Mouse (Mus musculus) induced T-regulatory cell, adult 2 months (primary cell): ENCODE data around the gene Mpst.

Experiments used
- DNase-seq: peaks from one replicate; pipeline ENCODE4 v3.0.0-alpha.2; 2012; ENCODE audit warnings: low read depth

Mpst gene

DNA sequence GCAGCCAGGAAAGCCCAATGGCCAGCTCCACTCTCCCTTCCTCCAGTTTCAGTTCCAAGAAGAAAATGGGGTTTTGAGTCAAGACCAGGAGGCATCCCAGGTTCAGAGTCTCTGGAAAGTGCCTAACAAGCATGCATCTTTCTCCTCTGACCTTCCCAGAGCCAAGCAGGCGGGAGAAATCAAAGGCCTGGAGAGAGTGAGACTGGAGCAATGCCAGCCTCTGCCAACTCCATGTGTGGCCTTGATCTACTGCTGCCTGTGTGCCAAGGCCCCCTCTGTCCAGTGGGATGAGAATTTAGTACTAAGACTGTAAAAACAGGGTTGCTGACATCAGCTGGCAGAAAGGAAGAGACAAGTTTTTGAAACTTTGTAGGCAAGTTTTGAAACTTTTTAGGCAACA lies 2.3 kb upstream of the Mpst start:
- DNase-seq: no peak

DNA sequence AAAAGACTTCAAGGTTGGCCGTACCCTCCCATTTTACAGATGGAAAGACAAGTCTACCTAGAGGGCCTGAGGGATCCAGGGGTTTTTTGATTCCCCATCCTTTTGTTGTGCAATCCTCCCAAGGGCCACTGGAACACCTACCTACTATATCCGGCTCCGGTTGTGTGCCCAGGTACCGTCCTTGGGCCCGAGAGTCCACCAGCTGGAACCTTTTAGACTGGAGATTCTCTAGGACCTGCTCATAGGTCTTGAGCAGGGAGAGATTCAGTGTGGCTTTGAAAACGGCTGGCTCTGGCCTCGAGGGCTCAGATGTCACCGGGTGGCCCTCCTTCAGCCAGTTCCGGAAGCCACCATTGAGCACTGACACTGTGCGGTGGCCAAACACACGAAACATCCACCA lies 1.1 kb upstream of the Mpst start:
- no peak for DNase-seq

DNA sequence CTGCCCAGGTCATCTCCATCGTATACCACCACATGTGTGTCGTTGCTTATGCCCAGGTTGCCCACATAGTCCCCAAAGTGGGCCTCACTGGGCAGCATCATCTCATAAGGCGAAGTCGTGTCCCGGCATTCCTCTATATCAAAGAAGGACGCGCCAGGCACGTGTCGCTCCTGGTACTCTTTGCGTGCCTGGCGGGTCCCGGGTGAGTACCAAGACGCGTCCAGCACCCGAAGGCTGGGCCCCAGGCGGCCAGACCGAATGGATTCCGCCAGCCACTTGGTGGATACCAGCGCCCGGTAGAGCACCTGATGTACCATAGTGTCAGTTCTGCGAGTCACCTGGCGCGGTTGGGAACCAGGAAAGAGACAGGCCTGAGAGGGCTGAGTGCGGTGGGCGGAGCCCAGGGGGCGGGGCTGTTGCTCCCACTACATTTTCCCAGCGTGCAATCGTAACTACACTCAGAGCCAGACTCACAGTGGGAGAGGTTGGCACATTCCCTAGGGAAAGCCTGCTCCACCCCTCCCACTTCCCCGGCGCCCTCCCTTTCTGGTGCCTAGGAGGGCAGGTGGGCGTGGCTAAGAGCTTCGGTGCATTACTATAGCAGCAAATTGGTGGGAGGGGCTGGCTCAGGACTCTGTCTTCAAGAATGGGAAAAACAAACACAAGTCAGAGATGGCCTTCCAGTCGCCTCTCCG lies 552 bp upstream of the Mpst start, which contains the start of gene Tst:
Gene Tst (minus strand): TSS at position 391 of the 695 bp plus-strand sequence.
- DNase-seq: peak; percentile 87

DNA sequence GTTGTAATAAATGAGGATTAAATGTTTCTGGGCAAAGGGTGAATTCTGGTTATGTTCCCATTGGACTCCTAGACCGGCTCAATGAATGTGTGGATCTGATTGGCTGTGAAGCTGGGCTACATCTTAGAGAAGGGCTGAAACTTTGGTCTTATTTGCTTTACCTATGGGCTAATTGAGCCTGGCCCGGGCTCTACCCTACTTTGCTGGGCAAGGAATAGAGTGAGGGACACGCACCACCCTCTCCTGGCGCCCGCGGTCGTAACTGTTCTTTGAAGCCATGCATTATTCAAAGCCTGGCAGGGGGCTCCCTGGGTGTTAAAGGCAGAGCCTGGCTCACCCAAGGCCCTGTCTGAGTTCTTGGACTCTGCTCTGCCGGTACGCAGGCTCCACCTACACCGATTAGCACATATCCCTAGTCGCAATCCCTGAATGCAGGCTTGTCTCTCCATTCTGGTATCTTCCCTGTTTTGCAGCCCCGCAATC lies 3.4 kb downstream of the Mpst start:
- no peak for DNase-seq

DNA sequence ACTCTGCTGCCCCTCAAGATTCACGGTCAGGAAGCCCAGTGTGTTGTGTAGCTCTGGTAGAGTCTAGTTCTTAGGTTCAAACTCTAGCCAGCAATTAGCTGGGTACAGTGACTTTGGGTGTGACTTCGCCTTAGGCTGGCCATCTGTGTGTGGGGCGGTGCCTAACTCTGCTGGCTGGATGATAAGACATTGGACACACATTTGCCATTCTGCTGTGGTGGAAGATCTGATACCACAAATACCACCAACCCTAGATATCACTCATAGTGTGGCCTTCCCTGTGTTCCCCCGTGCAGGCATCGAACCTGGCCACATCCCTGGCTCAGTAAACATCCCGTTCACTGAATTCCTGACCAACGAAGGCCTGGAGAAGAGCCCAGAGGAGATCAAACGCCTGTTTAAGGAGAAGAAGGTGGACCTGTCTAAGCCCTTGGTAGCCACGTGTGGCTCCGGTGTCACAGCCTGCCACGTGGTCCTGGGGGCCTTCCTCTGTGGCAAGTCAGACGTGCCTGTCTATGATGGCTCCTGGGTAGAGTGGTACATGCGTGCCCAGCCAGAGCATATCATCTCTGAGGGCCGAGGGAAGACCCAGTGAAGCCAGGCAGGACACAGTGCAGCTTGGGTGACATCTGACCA lies 7.0 kb downstream of the Mpst start:
- no peak for DNase-seq

DNA sequence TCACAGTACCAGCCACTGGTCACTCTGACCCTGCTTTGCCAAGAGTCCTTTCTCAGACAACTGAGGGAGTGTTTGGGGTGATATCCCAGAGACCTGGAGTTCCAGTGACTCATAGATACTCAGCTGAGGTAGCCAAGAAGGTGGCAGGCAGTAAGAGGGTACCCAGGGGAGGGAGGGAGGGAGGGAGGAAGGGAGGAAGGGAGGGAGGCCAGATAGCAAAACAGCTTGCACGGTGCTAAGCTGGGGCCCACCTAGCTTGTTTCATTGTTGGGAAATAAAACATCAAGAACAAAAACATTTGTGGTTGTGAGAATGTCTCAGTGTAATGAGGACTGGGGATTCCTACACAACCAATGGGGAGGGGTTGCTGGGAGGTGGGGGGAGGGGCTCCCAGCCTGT lies 7.5 kb downstream of the Mpst start:
- DNase-seq: no peak

DNA sequence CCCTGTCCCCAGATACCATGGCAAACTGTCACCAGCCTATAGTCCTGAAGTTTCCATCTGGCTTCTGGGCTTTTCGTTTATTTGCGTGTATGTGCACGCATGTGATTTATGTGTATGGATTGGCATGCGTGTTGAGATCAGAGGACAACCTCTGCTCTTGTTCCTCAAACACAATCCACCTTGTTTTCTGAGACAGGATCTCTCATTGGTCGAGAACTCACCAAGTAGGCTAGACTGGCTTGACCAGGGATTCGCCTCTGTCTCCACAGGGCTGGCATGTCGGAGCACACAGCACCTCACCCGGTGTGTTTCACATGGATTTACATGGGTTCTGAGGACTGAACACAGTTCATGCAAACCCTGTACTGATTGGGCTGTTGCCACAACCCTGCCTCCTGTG lies 7.9 kb downstream of the Mpst start:
- DNase-seq: no peak

DNA sequence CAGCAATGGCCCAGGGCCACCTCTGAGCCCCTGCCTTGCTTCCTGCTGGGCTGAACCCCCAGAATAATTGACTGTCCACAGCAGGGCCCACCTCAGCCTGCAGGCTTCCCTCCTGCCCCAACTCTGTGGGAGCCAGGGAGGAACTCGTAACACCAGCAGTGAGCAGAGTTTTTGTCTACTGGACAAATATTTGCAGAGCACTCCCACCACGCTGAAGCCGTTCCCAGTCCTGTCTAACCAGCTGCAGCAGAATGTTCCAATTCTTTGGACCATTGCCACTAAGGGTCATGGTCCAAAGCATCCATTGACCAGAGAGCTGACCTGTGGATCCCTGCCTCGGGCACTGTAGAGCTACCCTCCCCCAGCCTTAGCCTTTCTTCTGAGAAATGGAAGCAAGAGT lies 10.7 kb downstream of the Mpst start:
- DNase-seq: no peak

DNA sequence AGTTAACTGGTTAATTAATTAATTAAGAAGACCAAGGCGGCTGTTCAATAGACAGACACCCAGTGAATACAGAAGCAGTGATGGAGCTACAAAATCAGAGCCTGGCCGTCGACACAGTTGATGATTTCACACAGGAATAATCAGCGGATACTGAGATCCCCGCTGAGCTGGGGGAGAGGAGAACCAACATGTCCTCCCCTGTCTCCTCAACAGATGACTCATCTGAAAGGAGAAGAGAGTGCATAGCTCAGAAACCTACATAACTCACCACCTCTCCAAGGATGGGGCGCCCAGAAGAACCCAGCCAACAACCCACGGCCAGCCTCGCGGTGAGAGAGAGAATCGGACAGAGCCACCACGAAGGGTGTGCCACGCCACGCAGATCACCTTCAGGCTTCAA lies 14.2 kb downstream of the Mpst start:
- DNase-seq: no peak

DNA sequence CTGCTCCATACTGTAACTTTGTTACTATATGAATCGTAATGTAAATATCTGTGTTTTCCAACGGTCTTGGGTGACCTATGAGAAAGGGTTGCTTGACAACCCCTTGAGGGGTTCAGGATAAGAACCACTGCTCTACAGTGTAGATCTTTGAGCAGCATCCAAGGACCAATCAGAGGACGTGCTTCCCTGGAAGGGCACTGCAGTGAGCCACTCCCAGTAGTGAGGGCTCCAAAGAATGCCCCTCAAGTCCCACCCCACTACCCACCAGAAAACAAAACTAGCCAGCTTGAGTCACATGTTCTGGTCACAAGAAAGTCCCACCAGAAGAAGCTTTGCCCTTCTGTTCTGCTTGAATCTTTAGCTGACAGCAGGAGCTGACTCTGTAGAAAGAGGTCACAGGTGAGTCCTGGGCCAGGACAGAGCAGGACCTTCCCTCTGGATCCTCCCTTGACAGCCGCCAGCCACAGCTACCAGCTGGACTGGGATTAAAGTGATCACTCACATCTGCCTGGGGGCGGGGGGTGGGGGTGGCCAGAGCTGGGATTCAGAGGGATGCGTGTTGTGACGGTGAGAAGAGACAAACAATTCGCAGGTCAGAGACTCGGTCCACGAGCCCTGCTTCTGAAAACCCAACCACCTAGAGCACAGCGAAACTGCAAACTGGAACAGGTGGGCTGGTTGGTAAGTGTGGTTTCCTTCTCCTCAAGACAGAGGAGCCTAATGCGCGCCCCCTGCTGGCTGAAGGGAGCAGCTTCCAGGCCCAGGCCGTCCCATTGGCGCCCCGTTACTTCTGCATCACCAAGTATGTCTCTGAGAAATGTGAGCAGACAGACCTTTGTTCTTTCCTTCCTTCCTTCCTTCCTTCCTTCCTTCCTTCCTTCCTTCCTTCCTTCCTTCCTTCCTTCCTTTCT lies 16.1 kb downstream of the Mpst start:
- peak; percentile 94 for DNase-seq

DNA sequence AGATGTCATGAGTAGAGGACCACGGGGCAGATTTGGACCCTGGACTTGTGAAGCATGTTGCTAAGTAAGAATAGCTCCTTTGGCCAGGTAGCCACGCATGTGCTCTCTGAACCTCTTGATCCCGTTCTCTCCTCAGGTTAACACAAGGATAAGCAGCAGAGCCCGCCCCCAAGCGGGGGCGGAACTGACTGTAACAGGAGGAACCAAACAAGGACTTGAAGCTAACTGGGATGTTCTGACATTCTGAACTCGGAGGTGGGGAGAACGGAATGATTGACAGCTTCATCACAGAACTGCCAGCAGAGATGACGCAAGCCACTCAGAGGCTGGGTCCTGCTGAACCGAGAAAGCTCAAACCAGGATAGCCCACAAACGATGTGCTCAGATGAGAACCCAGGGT lies 18.3 kb downstream of the Mpst start:
- DNase-seq: no peak

DNA sequence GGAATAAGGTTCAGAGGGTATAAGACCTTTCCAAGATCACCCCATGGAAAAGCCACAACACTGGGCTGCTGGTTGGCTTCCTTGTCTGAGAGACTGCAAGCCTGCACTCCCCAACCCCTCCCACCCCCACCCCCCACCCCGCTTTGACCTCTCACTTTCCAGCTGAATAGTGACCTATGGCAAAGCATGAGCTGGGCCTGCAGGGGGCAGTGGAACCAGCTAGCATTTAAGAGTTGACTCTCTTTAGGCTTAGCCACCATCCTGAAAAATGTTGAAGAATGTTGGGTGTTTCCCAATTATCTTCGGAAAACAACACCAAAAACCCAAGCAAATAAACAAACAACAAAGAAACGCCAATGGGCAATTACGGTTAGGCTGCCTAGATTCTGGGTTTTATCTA lies 19.0 kb downstream of the Mpst start:
- no peak for DNase-seq

DNA sequence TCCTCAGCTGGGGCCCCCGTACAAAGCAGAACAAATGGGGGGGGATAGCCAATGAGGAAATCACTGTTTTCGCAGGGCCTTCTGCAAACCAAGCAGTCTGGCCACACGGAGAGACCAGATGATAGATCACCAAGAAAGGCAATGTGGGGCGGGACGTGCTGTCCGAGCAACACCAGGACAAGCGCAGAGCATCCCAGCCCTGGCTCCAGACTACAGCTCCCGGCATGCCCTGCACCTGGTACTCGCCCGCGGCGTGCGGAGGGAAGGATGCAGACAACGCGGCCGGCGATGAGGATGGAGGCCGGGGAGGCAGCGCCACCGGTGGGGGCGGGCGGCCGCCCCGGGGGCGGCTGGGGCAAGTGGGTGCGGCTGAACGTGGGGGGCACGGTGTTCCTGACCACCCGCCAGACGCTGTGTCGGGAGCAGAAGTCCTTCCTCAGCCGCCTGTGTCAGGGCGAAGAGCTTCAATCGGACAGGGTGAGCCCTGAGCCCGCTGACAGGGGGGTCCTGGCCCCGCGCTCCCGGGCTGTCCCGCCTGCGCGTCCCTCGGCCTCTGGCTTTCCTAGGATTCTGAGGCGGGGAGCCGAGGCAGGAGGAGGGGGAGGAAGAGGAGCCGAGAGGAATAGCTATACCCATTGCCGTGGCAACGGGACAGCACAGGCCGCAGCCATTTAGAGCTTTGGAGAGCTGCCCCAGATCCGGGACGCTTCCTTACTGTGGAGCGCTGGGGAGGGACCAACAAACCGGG lies 22.3 kb downstream of the Mpst start, which contains the start of gene Kctd17:
Gene Kctd17 (plus strand): TSS at position 174 of the 748 bp plus-strand sequence.
- peak; percentile 67 for DNase-seq

DNA sequence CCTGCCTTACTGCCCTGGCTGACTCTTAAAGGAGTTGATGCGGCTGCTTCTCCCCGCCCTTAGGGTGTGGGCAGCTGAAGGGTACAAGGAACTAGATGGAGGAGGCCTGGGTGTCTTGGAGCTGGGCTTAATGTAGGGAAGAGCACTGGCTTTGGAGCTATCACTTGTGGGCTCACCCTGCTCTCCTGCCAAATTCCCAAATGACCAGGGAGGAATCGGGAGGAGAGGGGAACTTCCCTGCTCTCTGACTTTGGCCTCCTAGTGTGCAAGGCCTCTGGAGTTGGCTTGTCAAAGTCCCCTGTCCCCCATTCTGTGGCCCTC lies 22.9 kb downstream of the Mpst start:
- no peak for DNase-seq

DNA sequence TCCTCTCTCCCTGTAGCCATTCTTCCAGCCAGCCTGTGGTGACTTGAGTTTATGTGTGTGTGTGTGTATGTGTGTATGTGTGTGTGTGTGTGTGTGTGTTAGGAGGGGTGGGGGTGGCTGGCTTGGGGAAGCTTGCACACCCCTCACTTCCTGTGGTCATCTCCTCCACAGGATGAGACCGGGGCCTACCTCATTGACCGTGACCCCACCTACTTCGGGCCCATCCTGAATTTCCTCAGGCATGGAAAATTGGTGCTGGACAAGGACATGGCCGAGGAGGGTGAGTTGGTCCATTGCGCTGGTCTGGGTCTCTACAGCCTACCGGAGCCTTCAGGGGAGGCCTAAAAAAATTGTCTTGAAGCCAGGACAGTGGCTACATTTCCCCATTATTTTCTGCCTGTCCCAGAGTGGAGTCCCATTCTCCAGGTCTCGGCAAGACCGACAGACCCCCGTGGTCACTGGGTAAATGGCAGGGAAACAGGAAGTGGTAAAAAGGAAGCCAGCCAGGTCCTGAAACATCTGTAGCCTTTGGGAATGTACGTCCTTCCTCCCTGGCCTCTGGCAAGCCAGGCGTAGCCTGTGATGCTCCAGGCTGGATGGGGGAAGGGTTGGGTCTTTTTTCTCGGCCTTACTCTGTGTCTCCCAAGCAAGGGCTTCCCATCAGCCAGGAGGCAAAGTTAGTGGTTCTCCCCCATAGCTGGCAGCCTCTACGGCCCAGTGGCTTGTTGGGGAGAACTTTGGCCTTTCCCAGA lies 23.8 kb downstream of the Mpst start:
- DNase-seq: no peak

DNA sequence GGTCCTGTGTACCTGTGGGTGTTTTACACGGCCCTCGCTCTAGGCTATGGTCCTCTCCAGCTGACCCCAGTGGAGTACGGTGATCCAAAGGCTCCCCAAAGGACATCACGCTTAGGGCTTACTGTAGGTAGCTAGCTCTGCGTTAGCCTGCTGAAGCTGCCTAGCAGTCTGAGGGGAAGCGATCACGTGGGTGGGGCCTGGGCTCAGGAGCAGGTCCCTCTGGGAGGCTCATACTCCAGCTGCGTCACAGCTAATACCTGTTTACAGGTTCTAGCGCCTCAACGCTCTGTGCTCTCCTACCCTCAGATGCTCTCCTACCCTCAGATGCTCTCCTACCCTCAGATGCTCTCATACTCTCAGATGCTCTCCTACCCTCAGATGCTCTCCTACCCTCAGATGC lies 24.7 kb downstream of the Mpst start:
- DNase-seq: no peak

DNA sequence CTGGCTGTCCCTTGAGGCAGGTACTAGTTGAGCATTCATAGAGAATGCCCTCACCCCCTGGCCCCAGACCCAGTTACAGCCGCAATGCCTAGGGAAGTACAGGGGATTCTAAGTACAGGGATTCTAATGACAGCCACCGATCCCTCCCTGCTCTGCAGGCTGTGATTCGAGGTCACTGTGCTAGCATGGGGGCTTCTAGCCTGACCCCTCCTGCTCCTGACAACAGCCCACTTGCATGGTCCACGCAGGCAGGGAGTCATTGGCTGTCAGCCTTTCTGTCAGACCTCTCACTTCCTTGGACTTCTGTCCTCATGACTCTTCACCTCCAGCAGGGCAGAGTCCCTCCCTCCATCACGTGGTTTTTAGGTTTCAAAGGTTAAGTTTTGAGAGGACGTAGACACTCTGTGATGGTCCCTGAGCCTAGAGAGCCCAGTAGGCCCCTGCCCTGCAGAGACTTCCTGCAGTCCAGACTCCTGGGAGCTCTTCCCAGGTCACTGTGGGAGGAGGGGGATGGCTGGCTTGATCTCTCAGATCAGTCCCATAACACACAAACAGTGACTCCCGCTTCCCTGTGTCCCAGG lies 25.4 kb downstream of the Mpst start:
- no peak for DNase-seq

DNA sequence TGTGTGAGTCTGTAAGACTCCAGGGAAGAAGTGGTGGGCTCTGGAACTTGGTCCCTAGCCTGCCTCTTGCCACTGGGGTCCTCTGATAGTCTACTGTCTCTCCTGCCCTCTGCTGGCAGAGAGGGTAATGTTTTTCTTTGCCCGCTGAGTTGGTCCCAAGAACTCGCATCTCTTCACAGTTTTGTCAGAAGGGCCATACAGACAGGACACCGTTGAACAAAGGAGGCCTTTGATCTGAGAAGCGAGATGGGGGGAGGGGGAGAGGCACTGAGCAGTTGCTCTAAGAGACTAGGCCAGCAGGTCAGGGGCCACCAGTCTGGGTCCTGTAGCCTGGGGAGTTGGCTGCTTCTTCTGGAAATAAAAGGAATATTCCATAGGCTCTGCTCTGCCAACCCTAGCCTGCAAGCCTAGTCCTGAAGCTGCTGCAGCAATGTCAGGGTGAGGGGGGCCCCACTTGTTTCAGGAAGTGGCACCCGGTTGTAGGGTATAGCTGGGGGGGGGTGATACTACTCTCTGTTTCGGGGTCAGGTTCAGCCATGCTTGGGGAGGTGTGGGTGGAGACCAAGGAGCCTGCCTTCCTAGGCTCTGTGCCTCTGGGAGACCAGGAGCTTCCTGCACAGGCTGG lies 28.8 kb downstream of the Mpst start:
- no peak for DNase-seq

DNA sequence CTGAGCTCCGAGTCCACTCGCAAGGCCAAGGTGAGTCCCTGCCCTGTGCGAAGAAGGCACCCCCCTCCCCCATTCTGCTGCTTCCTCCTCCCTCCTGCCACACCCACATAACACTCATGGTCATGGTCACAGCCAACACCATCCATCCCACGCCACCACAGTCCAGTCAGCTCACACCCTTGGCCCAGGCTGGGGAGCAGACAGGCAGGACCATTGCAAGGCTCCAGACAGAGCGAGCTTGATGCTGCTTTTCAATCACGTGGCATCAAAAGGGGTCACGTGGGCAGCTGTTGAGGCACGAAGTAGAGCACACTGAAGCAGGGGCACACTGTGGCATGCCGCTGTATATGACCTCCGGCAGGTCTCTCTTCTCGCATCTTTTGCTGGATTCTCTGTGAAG lies 29.5 kb downstream of the Mpst start:
- DNase-seq: no peak

DNA sequence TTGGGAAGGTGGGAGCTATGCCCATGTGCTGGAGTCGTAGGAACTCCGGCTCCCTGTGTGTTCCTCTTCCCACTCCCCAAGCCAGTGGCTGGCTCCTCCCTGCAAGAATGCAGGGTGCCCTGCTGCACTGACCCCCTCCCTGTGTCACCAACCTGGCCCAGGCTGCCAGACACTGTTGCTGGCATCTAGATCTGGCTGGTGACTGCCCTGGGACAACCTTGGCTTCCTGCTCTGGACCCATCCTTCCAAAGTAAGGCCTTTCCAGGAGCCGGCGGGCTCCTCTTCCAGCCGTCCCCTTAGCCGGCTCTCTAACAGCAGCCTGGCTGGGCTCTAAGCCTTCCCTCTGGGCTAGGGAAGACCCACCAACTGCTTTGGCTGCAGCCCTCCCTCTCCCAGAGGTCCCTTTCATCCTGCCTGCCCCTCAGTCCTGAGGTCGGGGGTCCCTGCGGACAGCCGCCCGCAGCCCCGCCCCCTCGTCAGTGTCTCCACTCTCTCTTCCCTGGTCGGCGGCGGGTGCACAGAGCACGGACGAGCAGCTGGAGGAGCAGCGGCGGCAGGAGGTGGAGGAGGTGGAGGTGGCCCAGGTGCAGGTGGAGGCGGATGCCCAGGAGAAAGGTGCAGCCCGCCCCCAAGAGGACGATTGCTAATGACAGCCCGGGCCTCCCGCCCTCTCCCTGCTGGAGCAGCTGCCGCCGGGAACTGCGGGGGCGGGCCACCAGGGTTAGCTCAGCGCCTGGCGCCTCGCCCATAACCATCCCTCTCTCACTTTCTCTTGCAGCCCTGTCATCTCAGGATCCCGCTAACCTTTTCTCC lies 30.4 kb downstream of the Mpst start:
- DNase-seq: no peak
